Mouse (Mus musculus) small intestine, adult 2 months (tissue): ENCODE data around the gene Vmn1r1.

Experiments
- CTCF ChIP-seq: fragments of 200-500 bp; IDR thresholded peaks from 2 replicates; pipeline ENCODE4 v1.5.1; 2012; ENCODE audit warnings: low read depth, mild to moderate bottlenecking, control low read depth, inconsistent platforms, low read length, moderate library complexity, mixed read lengths; ENCODE audit not compliant: insufficient replicate concordance, insufficient read length; ENCODE audit errors: extremely low read depth
- POLR2A ChIP-seq: fragments of 200-500 bp; IDR thresholded peaks from 2 replicates; pipeline ENCODE4 v1.6.1; 2012; ENCODE audit warnings: low read depth, mild to moderate bottlenecking, control low read depth, inconsistent platforms, low read length, moderate library complexity

- no peak for TF ChIP-seq POLR2A
- TF ChIP-seq CTCF: no peak
These were observed 4.7 kb downstream of the Vmn1r1 start for GRCm38 (mm10) chr1:182159575-182159974.
